Mouse (Mus musculus): ENCODE measurements around the gene Parp11.

- no peak for TF ChIP-seq CTCF (IDR thresholded peaks at IDR 0.05; ENCODE audit: extremely low read depth, insufficient read depth, insufficient read length, insufficient replicate concordance)
- no peak for TF ChIP-seq POLR2A (IDR thresholded peaks at IDR 0.05; ENCODE audit: low read depth, low read length)
Observed at GRCm38 (mm10) chr6:127459776-127460175, 13.1 kb downstream of the Parp11 start.

All from spleen, adult 2 months (tissue).